Mouse (Mus musculus) lung, postnatal 0 days (tissue): ENCODE results near the gene Inava.

ENCODE experiments used
- CTCF ChIP-seq: IDR thresholded peaks from 2 replicates; pipeline ENCODE4 v1.5.1; 2016; ENCODE audit warnings: antibody characterized with exemption, mild to moderate bottlenecking
- EP300 ChIP-seq: IDR thresholded peaks from 2 replicates; pipeline ENCODE4 v1.6.1; 2016; ENCODE audit warnings: antibody characterized with exemption, mild to moderate bottlenecking, control low read depth

GRCm38 (mm10) chr1:136263355-136263754 lies 29.3 kb upstream of the Inava start:
- TF ChIP-seq CTCF (no peak), EP300 (no peak)
